Mouse (Mus musculus): ENCODE measurements around the gene Gins2. TPM values are rescaled to one million over a fixed set of nuclear protein-coding genes. Genes with fewer than 3 reads are reported as not detected.

Gene Gins2
- polyA plus RNA-seq, 1 experiment from 2014 or later, result 83.2 TPM

- H3K27me3 ChIP-seq, result peaks cover 4% of the 10 kb centered on the region; the same call in 1 of the 2 replicates
- no peak for ATAC-seq (ENCODE audit: low FRiP score)
- peak overlapping the region; percentile 93 for H3K27ac ChIP-seq
- WGBS, result 77% methylated on average over 22 of the region's 22 CpGs
- peaks cover 19% of the 10 kb centered on the region for H3K36me3 ChIP-seq (replicated peaks)
- 0 out of 2 replicates have a peak overlapping the region, but pooled peaks have one; percentile 33 for H3K9ac ChIP-seq
- H3K4me3 ChIP-seq (replicated peaks), result no peak overlapping the region
- H3K9me3 ChIP-seq, result no peaks in the 10 kb centered on the region
- H3K4me1 ChIP-seq, result peaks cover 99% of the 10 kb centered on the region
- no peak overlapping the region for H3K4me2 ChIP-seq
Observed at GRCm38 (mm10) chr8:120561539-120562435, 27.3 kb downstream of the Gins2 start.

- ATAC-seq (ENCODE audit: low FRiP score), result no peak
Observed at GRCm38 (mm10) chr8:120560535-120560934, 28.6 kb downstream of the Gins2 start.

GRCm38 (mm10) chr8:120559654-120560053 is 29.4 kb downstream of the Gins2 start:
- WGBS, result 4% methylated on average over 11 of the region's 11 CpGs
- peak; percentile 68 for ATAC-seq (ENCODE audit: low FRiP score)
- Histone ChIP-seq H3K9me3 (no peaks in the 10 kb centered on the region), H3K4me1 (peaks cover 100% of the 10 kb centered on the region), H3K4me2 (peak overlapping the region; percentile 6; the same call in 1 of the 2 replicates), H3K27ac (peak overlapping the region; percentile 86), H3K27me3 (peaks cover 4% of the 10 kb centered on the region; the same call in 1 of the 2 replicates), H3K4me3 (replicated peaks) (0 out of 2 replicates have a peak overlapping the region, but pooled peaks have one; percentile 0), H3K36me3 (replicated peaks) (peaks cover 12% of the 10 kb centered on the region), H3K9ac (peak overlapping the region; percentile 18; the same call in 1 of the 2 replicates)

More at GRCm38 (mm10) chr8:120560535-120560934, 28.6 kb downstream of the Gins2 start:
- H3K27me3 ChIP-seq, result peaks cover 4% of the 10 kb centered on the region; the same call in 1 of the 2 replicates
- H3K27ac ChIP-seq, result peak overlapping the region; percentile 86
- no peak overlapping the region for H3K4me2 ChIP-seq
- WGBS, result 72% methylated on average over 5 of the region's 5 CpGs
- peaks cover 99% of the 10 kb centered on the region for H3K4me1 ChIP-seq
- no peak overlapping the region for H3K4me3 ChIP-seq (replicated peaks)
- peak overlapping the region; percentile 18; the same call in 1 of the 2 replicates for H3K9ac ChIP-seq
- no peaks in the 10 kb centered on the region for H3K9me3 ChIP-seq
- H3K36me3 ChIP-seq (replicated peaks), result peaks cover 6% of the 10 kb centered on the region

GRCm38 (mm10) chr8:120558162-120558561 is 30.9 kb downstream of the Gins2 start:
- Histone ChIP-seq H3K36me3 (replicated peaks) (peaks cover 25% of the 10 kb centered on the region), H3K4me2 (0 out of 2 replicates have a peak overlapping the region, but pooled peaks have one; percentile 0), H3K4me3 (replicated peaks) (no peak overlapping the region), H3K4me1 (peaks cover 100% of the 10 kb centered on the region), H3K9ac (no peak overlapping the region), H3K27me3 (peaks cover 4% of the 10 kb centered on the region; the same call in 1 of the 2 replicates), H3K27ac (peak overlapping the region; percentile 86), H3K9me3 (no peaks in the 10 kb centered on the region)
- WGBS, result 36% methylated on average over 4 of the region's 4 CpGs
- ATAC-seq (ENCODE audit: low FRiP score), result no peak

- peaks cover 100% of the 10 kb centered on the region for H3K4me1 ChIP-seq
- H3K9me3 ChIP-seq, result no peaks in the 10 kb centered on the region
- H3K4me2 ChIP-seq, result peak overlapping the region; percentile 16; the same call in 1 of the 2 replicates
- no peak overlapping the region for H3K4me3 ChIP-seq (replicated peaks)
- peaks cover 25% of the 10 kb centered on the region for H3K36me3 ChIP-seq (replicated peaks)
- H3K27ac ChIP-seq, result peak overlapping the region; percentile 86
- WGBS, result 43% methylated on average over 15 of the region's 15 CpGs
- 0 out of 2 replicates have a peak, but pooled peaks have one; percentile 1 for ATAC-seq (ENCODE audit: low FRiP score)
- H3K27me3 ChIP-seq, result peaks cover 6% of the 10 kb centered on the region; the same call in 1 of the 2 replicates
- H3K9ac ChIP-seq, result no peak overlapping the region
Observed at GRCm38 (mm10) chr8:120557170-120557965, 31.7 kb downstream of the Gins2 start.

GRCm38 (mm10) chr8:120556198-120556892 is 32.8 kb downstream of the Gins2 start:
- Histone ChIP-seq H3K4me2 (no peak overlapping the region), H3K4me3 (replicated peaks) (no peak overlapping the region)
- WGBS, result 58% methylated on average over 20 of the region's 20 CpGs

GRCm38 (mm10) chr8:120554466-120555039 is 34.6 kb downstream of the Gins2 start:
- no peak overlapping the region for H3K4me3 ChIP-seq (replicated peaks)
- peaks cover 25% of the 10 kb centered on the region for H3K36me3 ChIP-seq (replicated peaks)
- 0 out of 2 replicates have a peak overlapping the region, but pooled peaks have one; percentile 8 for H3K27ac ChIP-seq
- H3K4me2 ChIP-seq, result no peak overlapping the region
- no peak for ATAC-seq (ENCODE audit: low FRiP score)
- H3K9me3 ChIP-seq, result no peaks in the 10 kb centered on the region
- H3K27me3 ChIP-seq, result 0 out of 2 replicates have a peak, but pooled peaks cover 3% of the 10 kb centered on the region
- no peak overlapping the region for H3K9ac ChIP-seq
- WGBS, result 94% methylated on average over 18 of the region's 18 CpGs
- H3K4me1 ChIP-seq, result peaks cover 100% of the 10 kb centered on the region

More at GRCm38 (mm10) chr8:120556198-120556892, 32.8 kb downstream of the Gins2 start:
- Histone ChIP-seq H3K4me1 (peaks cover 100% of the 10 kb centered on the region), H3K27ac (peak overlapping the region; percentile 86), H3K27me3 (peaks cover 7% of the 10 kb centered on the region; the same call in 1 of the 2 replicates), H3K9ac (peak overlapping the region; percentile 42), H3K9me3 (no peaks in the 10 kb centered on the region), H3K36me3 (replicated peaks) (peaks cover 25% of the 10 kb centered on the region)
- ATAC-seq (ENCODE audit: low FRiP score), result no peak

- Histone ChIP-seq H3K9me3 (no peaks in the 10 kb centered on the region), H3K27me3 (0 out of 2 replicates have a peak, but pooled peaks cover 3% of the 10 kb centered on the region), H3K4me1 (peaks cover 100% of the 10 kb centered on the region), H3K27ac (peak overlapping the region; percentile 59; the same call in 1 of the 2 replicates), H3K4me2 (no peak overlapping the region), H3K36me3 (replicated peaks) (peaks cover 19% of the 10 kb centered on the region), H3K4me3 (replicated peaks) (no peak overlapping the region), H3K9ac (0 out of 2 replicates have a peak overlapping the region, but pooled peaks have one; percentile 4)
- ATAC-seq (ENCODE audit: low FRiP score), result no peak
- WGBS, result 93% methylated on average over 24 of the region's 24 CpGs
Observed at GRCm38 (mm10) chr8:120553441-120554123, 35.5 kb downstream of the Gins2 start.

GRCm38 (mm10) chr8:120552509-120552908 is 36.6 kb downstream of the Gins2 start:
- Histone ChIP-seq H3K4me2 (no peak overlapping the region), H3K27ac (no peak overlapping the region), H3K36me3 (replicated peaks) (peaks cover 19% of the 10 kb centered on the region), H3K9me3 (no peaks in the 10 kb centered on the region), H3K4me3 (replicated peaks) (no peak overlapping the region), H3K4me1 (peaks cover 100% of the 10 kb centered on the region), H3K9ac (0 out of 2 replicates have a peak overlapping the region, but pooled peaks have one; percentile 0), H3K27me3 (0 out of 2 replicates have a peak, but pooled peaks cover 3% of the 10 kb centered on the region)
- no peak for ATAC-seq (ENCODE audit: low FRiP score)
- 91% methylated on average over 11 of the region's 11 CpGs for WGBS

GRCm38 (mm10) chr8:120551677-120551980 is 37.5 kb downstream of the Gins2 start:
- 90% methylated on average over 3 of the region's 3 CpGs for WGBS
- H3K27me3 ChIP-seq, result 0 out of 2 replicates have a peak, but pooled peaks cover 3% of the 10 kb centered on the region
- no peaks in the 10 kb centered on the region for H3K9me3 ChIP-seq
- H3K4me1 ChIP-seq, result peaks cover 100% of the 10 kb centered on the region
- ATAC-seq (ENCODE audit: low FRiP score), result no peak
- H3K4me2 ChIP-seq, result peak overlapping the region; percentile 57
- H3K27ac ChIP-seq, result peak overlapping the region; percentile 96
- no peak overlapping the region for H3K4me3 ChIP-seq (replicated peaks)
- 0 out of 2 replicates have a peak overlapping the region, but pooled peaks have one; percentile 0 for H3K9ac ChIP-seq
- H3K36me3 ChIP-seq (replicated peaks), result peaks cover 19% of the 10 kb centered on the region
